Comparison of ENCODE assay signal across 8 mouse cellular contexts in genomic region chr10:122983579-122984530, GRCm38 (mm10).
A peak's percentile ranks its signal among the peaks of the same experiment; 100 is the strongest.
DNase-seq lines count a peak whose midpoint lies in the region; ATAC-seq and TF ChIP-seq lines count a peak whose summit lies in the region.

No protein-coding gene starts in this region.

- in situ Hi-C loops in CH12.LX (cut with MboI; ENCODE audit: low pct_ligation_motif_present, low pct_unique_long_range_greater_than_20kb, low sequenced_read_pairs), result no loop called here

- TF ChIP-seq CTCF in gastrocnemius, adult 2 months (IDR thresholded peaks at IDR 0.05), result no peak
- TF ChIP-seq CTCF in CH12.LX (conservative IDR thresholded peaks at IDR 0.05 in 1 of 2, IDR thresholded peaks at IDR 0.05 in 1 of 2; ENCODE audit: low read depth in 2 of 2, low read length in 2 of 2), result no peak
- TF ChIP-seq CTCF in liver, embryonic 14.5 days (IDR thresholded peaks at IDR 0.05; ENCODE audit: low read depth), result no peak

- peak overlapping the region; percentile 91 for H3K4me2 ChIP-seq in CH12.LX (ENCODE audit: insufficient read depth, low read depth, poor library complexity, severe bottlenecking)
- H3K4me2 ChIP-seq in forebrain, embryonic 15.5 days (replicated peaks), result peak overlapping the region; percentile 64
- peak overlapping the region; percentile 93 for H3K4me2 ChIP-seq in liver, embryonic 14.5 days (ENCODE audit: low read depth)

- intact Hi-C loops in gastrocnemius, adult 2 months (cut with DNase I), result loop anchor here (5.0 kb wide), 1 partner anchor 67 kb away; no protein-coding TSS in a partner anchor

- TF ChIP-seq RAD21 in CH12.LX (IDR thresholded peaks at IDR 0.05; ENCODE audit: low read depth, low read length), result no peak

- H3K4me1 ChIP-seq in CH12.LX (ENCODE audit: control insufficient read depth in 1 of 2, insufficient read depth in 2 of 2), result peaks cover 8 to 35% of the 10 kb centered on the region in 2 experiments; a peak in 3 of 4 replicates
- H3K4me1 ChIP-seq in forebrain, embryonic 15.5 days, result peaks cover 40% of the 10 kb centered on the region
- peaks cover 20 to 23% of the 10 kb centered on the region in 2 experiments for H3K4me1 ChIP-seq in liver, embryonic 14.5 days (replicated peaks; ENCODE audit: control insufficient read depth in 2 of 2, insufficient read depth in 2 of 2, low read length in 1 of 2)

- peak overlapping the region; percentile 97 for H3K4me3 ChIP-seq in gastrocnemius, adult 2 months
- H3K4me3 ChIP-seq in CH12.LX (replicated peaks in 1 of 3; ENCODE audit: low read depth in 2 of 3, low read length in 2 of 3, poor library complexity in 1 of 3), result peak overlapping the region; percentile 56 to 91 (median 86)
- H3K4me3 ChIP-seq in forebrain, embryonic 15.5 days, result peak overlapping the region; percentile 75
- peak overlapping the region; percentile 89 to 94 for H3K4me3 ChIP-seq in liver, embryonic 14.5 days (ENCODE audit: insufficient read depth in 1 of 2, low read depth in 2 of 2, low read length in 2 of 2)

- H3K79me2 ChIP-seq in CH12.LX (replicated peaks; ENCODE audit: control insufficient read depth, extremely low read depth, insufficient read depth, poor library complexity, severe bottlenecking), result peaks cover 18% of the 10 kb centered on the region

- DNase-seq in gastrocnemius, adult 2 months, result no peak
- DNase-seq in gastrocnemius, postnatal 4 days (ENCODE audit: low spot score in 2 of 2), result no peak
- no peak for DNase-seq in CH12.LX (ENCODE audit: extremely low read depth)
- no peak for DNase-seq in liver, embryonic 14.5 days (ENCODE audit: low read depth in 3 of 3, low spot score in 3 of 3)
- no peak for DNase-seq in left cerebral cortex, adult 18-20 months (ENCODE audit: low spot score in 2 of 2)
- DNase-seq in kidney, postnatal 10 days, result no peak
- no peak for DNase-seq in gastrocnemius, postnatal 10 days

- H3K9me3 ChIP-seq in CH12.LX (replicated peaks; ENCODE audit: low read length), result no peaks in the 10 kb centered on the region
- H3K9me3 ChIP-seq in forebrain, embryonic 15.5 days, result no peaks in the 10 kb centered on the region
- no peaks in the 10 kb centered on the region for H3K9me3 ChIP-seq in liver, embryonic 14.5 days (ENCODE audit: control insufficient read depth, low read length)

- no peak for ATAC-seq in forebrain, embryonic 15.5 days (replicated peaks)
- ATAC-seq in liver, embryonic 14.5 days (ENCODE audit: insufficient read depth), result no peak

- WGBS in forebrain, embryonic 15.5 days, result 32% methylated on average over 10 of the region's 10 CpGs
- 44% methylated on average over 10 of the region's 10 CpGs for WGBS in liver, embryonic 14.5 days (ENCODE audit: insufficient replicate concordance)

- dilution Hi-C loops in CH12.LX (cut with MboI; ENCODE audit: extremely low pct_ligation_motif_present, extremely low pct_unique_long_range_greater_than_20kb, low sequenced_read_pairs), result no loop called here

- peaks cover 0 to 18% of the 10 kb centered on the region in 2 experiments for H3K36me3 ChIP-seq in CH12.LX (replicated peaks in 1 of 2; ENCODE audit: control insufficient read depth in 1 of 2, insufficient read depth in 1 of 2, low read length in 1 of 2)
- peaks cover 4% of the 10 kb centered on the region for H3K36me3 ChIP-seq in forebrain, embryonic 15.5 days
- peaks cover 2% of the 10 kb centered on the region for H3K36me3 ChIP-seq in liver, embryonic 14.5 days (replicated peaks; ENCODE audit: control insufficient read depth, insufficient read depth, low read depth)

- TF ChIP-seq POLR2A in CH12.LX (IDR thresholded peaks at IDR 0.05; ENCODE audit: low read depth, low read length), result no peak

- no peaks in the 10 kb centered on the region for H3K27me3 ChIP-seq in CH12.LX (replicated peaks)
- no peaks in the 10 kb centered on the region for H3K27me3 ChIP-seq in forebrain, embryonic 15.5 days
- no peaks in the 10 kb centered on the region for H3K27me3 ChIP-seq in liver, embryonic 14.5 days (ENCODE audit: control insufficient read depth, insufficient read depth, low read length)

- peak overlapping the region; percentile 98 for H3K27ac ChIP-seq in gastrocnemius, adult 2 months
- no peak overlapping the region for H3K27ac ChIP-seq in CH12.LX (ENCODE audit: insufficient read depth, low read depth)
- H3K27ac ChIP-seq in forebrain, embryonic 15.5 days (replicated peaks), result peak overlapping the region; percentile 49; the same call in 1 of the 2 replicates
- peak overlapping the region; percentile 2; the same call in 1 of the 2 replicates for H3K27ac ChIP-seq in liver, embryonic 14.5 days

- H3K9ac ChIP-seq in CH12.LX (ENCODE audit: insufficient read depth, low read depth), result peak overlapping the region; percentile 95
- peak overlapping the region; percentile 91 for H3K9ac ChIP-seq in forebrain, embryonic 15.5 days (replicated peaks)
- H3K9ac ChIP-seq in liver, embryonic 14.5 days (replicated peaks), result peak overlapping the region; percentile 95

- no peak for TF ChIP-seq EP300 in CH12.LX (IDR thresholded peaks at IDR 0.05; ENCODE audit: low read length)
- no peak for TF ChIP-seq EP300 in liver, embryonic 14.5 days (IDR thresholded peaks at IDR 0.05; ENCODE audit: low read depth)

TF ChIP-seq in CH12.LX, 34 proteins besides CTCF, POLR2A, EP300 and RAD21:
- TF ChIP-seq TCF12 (IDR thresholded peaks at IDR 0.05; ENCODE audit: low read depth, low read length) (no peak), SIN3A (IDR thresholded peaks at IDR 0.05; ENCODE audit: low read length) (no peak), ETS1 (conservative IDR thresholded peaks at IDR 0.05; ENCODE audit: low read depth, low read length) (no peak), ZMIZ1 (IDR thresholded peaks at IDR 0.05; ENCODE audit: low read depth, low read length) (no peak), KAT2A (IDR thresholded peaks at IDR 0.05; ENCODE audit: insufficient replicate concordance, low read length) (no peak), GABPA (IDR thresholded peaks at IDR 0.05; ENCODE audit: insufficient replicate concordance, low read depth, low read length) (no peak), MAZ (IDR thresholded peaks at IDR 0.05; ENCODE audit: low read depth, low read length) (no peak), E2F4 (IDR thresholded peaks at IDR 0.05; ENCODE audit: insufficient replicate concordance, low read depth, low read length) (no peak), HCFC1 (IDR thresholded peaks at IDR 0.05; ENCODE audit: low read depth, low read length) (no peak), RCOR1 (conservative IDR thresholded peaks at IDR 0.05; ENCODE audit: low read depth, low read length) (no peak), MAFK (IDR thresholded peaks at IDR 0.05; ENCODE audit: insufficient replicate concordance, low read length) (no peak), IRF4 (IDR thresholded peaks at IDR 0.05; ENCODE audit: low read depth, low read length) (no peak), CHD2 (IDR thresholded peaks at IDR 0.05; ENCODE audit: low read length) (no peak), NELFE (IDR thresholded peaks at IDR 0.05; ENCODE audit: low read depth, low read length) (no peak), SMC3 (IDR thresholded peaks at IDR 0.05; ENCODE audit: low read depth, low read length) (no peak), BHLHE40 (IDR thresholded peaks at IDR 0.05; ENCODE audit: low read depth, low read length) (no peak), TBP (conservative IDR thresholded peaks at IDR 0.05; ENCODE audit: low read depth, low read length) (no peak), JUND (conservative IDR thresholded peaks at IDR 0.05; ENCODE audit: low read depth, low read length) (no peak)
